Mouse (Mus musculus): ENCODE measurements at regions not wholly inside any gene's neighbourhood (a gene's known extent, or its start where the extent isn't known, plus 50 kb on each side); places are given as distances from the start of the nearest gene placed in this dataset.

GRCm38 (mm10) chr10:68606848-68607247 is 65.2 kb upstream of the Cabcoco1 start:
- intact Hi-C loops (cut with DNase I): no loop called here

- intact Hi-C loops (cut with DNase I): loop anchor here (10.0 kb wide), 1 partner anchor 143 kb away; no protein-coding TSS in a partner anchor
Observed at GRCm38 (mm10) chr10:68611906-68612305, 70.2 kb upstream of the Cabcoco1 start.

- intact Hi-C loops (cut with DNase I): loop anchor here (10.0 kb wide), 1 partner anchor 142 kb away; no protein-coding TSS in a partner anchor
Observed at GRCm38 (mm10) chr10:68612727-68613126, 71.0 kb upstream of the Cabcoco1 start.

- intact Hi-C loops (cut with DNase I): no loop called here
Observed at GRCm38 (mm10) chr10:68623786-68624185, 82.1 kb upstream of the Cabcoco1 start.

GRCm38 (mm10) chr10:68625329-68625728 is 83.6 kb upstream of the Cabcoco1 start:
- intact Hi-C loops (cut with DNase I): no loop called here

- intact Hi-C loops (cut with DNase I): no loop called here
Observed at GRCm38 (mm10) chr10:68625752-68626151, 84.1 kb upstream of the Cabcoco1 start.

- intact Hi-C loops (cut with DNase I): no loop called here
Observed at GRCm38 (mm10) chr10:68629486-68629885, 87.8 kb upstream of the Cabcoco1 start.

- intact Hi-C loops (cut with DNase I): no loop called here
Observed at GRCm38 (mm10) chr10:68633180-68633579, 90.3 kb upstream of the Tmem26 start.

- intact Hi-C loops (cut with DNase I): no loop called here
Observed at GRCm38 (mm10) chr10:68652700-68653099, 70.7 kb upstream of the Tmem26 start.

GRCm38 (mm10) chr10:68655491-68655890 is 68.0 kb upstream of the Tmem26 start:
- intact Hi-C loops (cut with DNase I): no loop called here

- intact Hi-C loops (cut with DNase I): no loop called here
Observed at GRCm38 (mm10) chr10:68666094-68666493, 57.4 kb upstream of the Tmem26 start.

GRCm38 (mm10) chr10:68669330-68669729 is 54.1 kb upstream of the Tmem26 start:
- intact Hi-C loops (cut with DNase I): no loop called here

GRCm38 (mm10) chr10:68669992-68670391 is 53.5 kb upstream of the Tmem26 start:
- intact Hi-C loops (cut with DNase I): no loop called here

- intact Hi-C loops (cut with DNase I): no loop called here
Observed at GRCm38 (mm10) chr10:68672291-68672690, 51.2 kb upstream of the Tmem26 start.

- intact Hi-C loops (cut with DNase I): no loop called here
Observed at GRCm38 (mm10) chr10:68673102-68673872, 50.2 kb upstream of the Tmem26 start.
